Mouse (Mus musculus) hindbrain, embryonic 11.5 days (tissue): ENCODE results near the gene Tmem182. TPM values are rescaled to one million over a fixed set of nuclear protein-coding genes. Genes with fewer than 3 reads are reported as not detected.

Experiments
- ATAC-seq: fragments of 200-750 bp; cut with Nextera tagmentation; 2 replicates; pipeline ENCODE4 v1.8.0; 2017; ENCODE audit warnings: mild to moderate bottlenecking, moderate TSS enrichment, moderate library complexity; ENCODE audit not compliant: low FRiP score
- DNase-seq: peaks from one replicate; pipeline ENCODE4 v3.0.0-alpha.2; 2015; ENCODE audit warnings: low spot score
- H3K27ac ChIP-seq: fragments of 300-500 bp; sonication (generic); 2 replicates; pipeline ENCODE4 v1.5.1; 2014; ENCODE audit warnings: mild to moderate bottlenecking, low read depth, low read length
- H3K27me3 ChIP-seq: fragments of 300-500 bp; sonication (generic); 2 replicates; pipeline ENCODE4 v1.6.1; 2014; ENCODE audit warnings: mild to moderate bottlenecking, low read length, moderate library complexity, mixed read lengths; ENCODE audit not compliant: control insufficient read depth, insufficient read depth
- H3K36me3 ChIP-seq: fragments of 300-500 bp; sonication (generic); 2 replicates; pipeline ENCODE4 v1.6.1; 2014; ENCODE audit warnings: mild to moderate bottlenecking, low read length, moderate library complexity, mixed read lengths; ENCODE audit not compliant: control insufficient read depth, insufficient read depth
- H3K4me1 ChIP-seq: fragments of 300-500 bp; sonication (generic); replicated peaks from 2 replicates; pipeline ENCODE4 v1.6.1; 2014; ENCODE audit warnings: low read length, mixed read lengths; ENCODE audit not compliant: control insufficient read depth, insufficient read depth
- H3K4me2 ChIP-seq: fragments of 300-500 bp; sonication (generic); replicated peaks from 2 replicates; pipeline ENCODE4 v1.6.1; 2014; ENCODE audit warnings: mild to moderate bottlenecking, low read depth, low read length
- H3K4me3 ChIP-seq: fragments of 300-500 bp; sonication (generic); 2 replicates; pipeline ENCODE4 v1.5.1; 2014; ENCODE audit warnings: low read depth, low read length
- H3K9ac ChIP-seq: fragments of 300-500 bp; sonication (generic); 2 replicates; pipeline ENCODE4 v1.6.1; 2014; ENCODE audit warnings: low read depth, low read length
- H3K9me3 ChIP-seq: fragments of 300-500 bp; sonication (generic); 2 replicates; pipeline ENCODE4 v1.6.1; 2016; ENCODE audit warnings: low read length; ENCODE audit not compliant: control insufficient read depth
- WGBS: fragments of 180-500 bp; shearing (Covaris S2); extraction: QIAGEN DNeasy Blood & Tissue Kit; methylation state at CpG from one replicate; pipeline ENCODE4 v1.1.7; 2014; 5-methylcytosine and 5-hydroxymethylcytosine counted together
- polyA plus RNA-seq: library from polyadenylated mRNA; unstranded; fragments of >200 nt; fragmentation: Nextera tagmentation; extraction: Ambion mirVana; gene quantifications from 2 replicates; pipeline ENCODE4 v1.2.1, GENCODE M21; 2014

Tmem182 gene
- polyA plus RNA-seq, 1 experiment from 2014 or later, result not detected

- H3K27ac ChIP-seq, result no peak overlapping the region
- no peak overlapping the region; the same call in 1 of the 2 replicates for H3K9ac ChIP-seq
- DNase-seq, result peak; percentile 9
- peak overlapping the region; percentile 71 for H3K4me2 ChIP-seq
- 35% methylated on average over 5 of the region's 5 CpGs for WGBS
- peak overlapping the region; percentile 60 for H3K4me3 ChIP-seq
- no peaks in the 10 kb centered on the region for H3K9me3 ChIP-seq
- no peaks in the 10 kb centered on the region for H3K4me1 ChIP-seq
- ATAC-seq, result peak; percentile 56
- H3K27me3 ChIP-seq, result no peaks in the 10 kb centered on the region
- no peaks in the 10 kb centered on the region for H3K36me3 ChIP-seq
Observed at GRCm38 (mm10) chr1:40789666-40790233, 15.7 kb upstream of the Tmem182 start.

- Histone ChIP-seq H3K4me3 (peak within 1 kb of the TSS; percentile 60), H3K4me1 (no peaks in the 10 kb centered on the region), H3K27ac (no peak within 1 kb of the TSS), H3K9me3 (no peaks in the 10 kb centered on the region), H3K4me2 (peak within 1 kb of the TSS; percentile 71), H3K9ac (peak within 1 kb of the TSS; percentile 60), H3K36me3 (no peaks in the 10 kb centered on the region), H3K27me3 (no peaks in the 10 kb centered on the region)
- WGBS, result 5% methylated on average over 38 of the region's 38 CpGs
- DNase-seq (peak; percentile 95), ATAC-seq (peak; percentile 97)
Observed at GRCm38 (mm10) chr1:40790324-40791141, 14.9 kb upstream of the Tmem182 start, which contains the start of gene Mfsd9. TSS of gene Mfsd9 (minus strand) at chr1:40790687.

GRCm38 (mm10) chr1:40795508-40795907 lies 9.9 kb upstream of the Tmem182 start:
- Histone ChIP-seq H3K36me3 (no peaks in the 10 kb centered on the region), H3K9me3 (no peaks in the 10 kb centered on the region), H3K4me1 (no peaks in the 10 kb centered on the region), H3K4me3 (no peak overlapping the region), H3K27ac (no peak overlapping the region), H3K27me3 (no peaks in the 10 kb centered on the region), H3K9ac (no peak overlapping the region), H3K4me2 (no peak overlapping the region)
- DNase-seq (no peak), ATAC-seq (no peak)
- 100% methylated on average over 1 of the region's 1 CpGs for WGBS

GRCm38 (mm10) chr1:40797348-40797747 lies 8.1 kb upstream of the Tmem182 start:
- H3K4me3 ChIP-seq, result no peak overlapping the region
- ATAC-seq, result peak; percentile 56; the same call in 1 of the 2 replicates
- H3K27me3 ChIP-seq, result no peaks in the 10 kb centered on the region
- peak; percentile 84 for DNase-seq
- no peaks in the 10 kb centered on the region for H3K9me3 ChIP-seq
- no peak overlapping the region for H3K4me2 ChIP-seq
- no peak overlapping the region for H3K27ac ChIP-seq
- H3K9ac ChIP-seq, result no peak overlapping the region
- 17% methylated on average over 5 of the region's 5 CpGs for WGBS
- H3K4me1 ChIP-seq, result no peaks in the 10 kb centered on the region
- H3K36me3 ChIP-seq, result no peaks in the 10 kb centered on the region

- ATAC-seq (no peak), DNase-seq (no peak)
- H3K4me3 ChIP-seq, result no peak overlapping the region
- no peak overlapping the region for H3K27ac ChIP-seq
- 81% methylated on average over 8 of the region's 8 CpGs for WGBS
- no peak overlapping the region for H3K4me2 ChIP-seq
- no peaks in the 10 kb centered on the region for H3K27me3 ChIP-seq
- no peak overlapping the region for H3K9ac ChIP-seq
- H3K4me1 ChIP-seq, result no peaks in the 10 kb centered on the region
- H3K36me3 ChIP-seq, result no peaks in the 10 kb centered on the region
- no peaks in the 10 kb centered on the region for H3K9me3 ChIP-seq
Observed at GRCm38 (mm10) chr1:40799121-40799520, 6.3 kb upstream of the Tmem182 start.

GRCm38 (mm10) chr1:40800908-40801307 lies 4.5 kb upstream of the Tmem182 start:
- no peaks in the 10 kb centered on the region for H3K27me3 ChIP-seq
- H3K27ac ChIP-seq, result no peak overlapping the region
- no peaks in the 10 kb centered on the region for H3K9me3 ChIP-seq
- no peak overlapping the region for H3K4me2 ChIP-seq
- no peaks in the 10 kb centered on the region for H3K36me3 ChIP-seq
- DNase-seq, result no peak
- H3K9ac ChIP-seq, result no peak overlapping the region
- no peak for ATAC-seq
- no peaks in the 10 kb centered on the region for H3K4me1 ChIP-seq
- H3K4me3 ChIP-seq, result no peak overlapping the region
- 88% methylated on average over 5 of the region's 5 CpGs for WGBS

- Histone ChIP-seq H3K36me3 (no peaks in the 10 kb centered on the region), H3K4me3 (no peak overlapping the region), H3K4me1 (no peaks in the 10 kb centered on the region), H3K4me2 (no peak overlapping the region), H3K27ac (no peak overlapping the region), H3K27me3 (no peaks in the 10 kb centered on the region), H3K9ac (no peak overlapping the region), H3K9me3 (no peaks in the 10 kb centered on the region)
- ATAC-seq, result no peak
- WGBS, result 30% methylated on average over 3 of the region's 3 CpGs
- peak; percentile 71 for DNase-seq
Observed at GRCm38 (mm10) chr1:40802759-40803158, 2.6 kb upstream of the Tmem182 start.

- H3K27me3 ChIP-seq, result no peaks in the 10 kb centered on the region
- no peak overlapping the region for H3K4me2 ChIP-seq
- no peaks in the 10 kb centered on the region for H3K9me3 ChIP-seq
- ATAC-seq (no peak), DNase-seq (no peak)
- H3K27ac ChIP-seq, result no peak overlapping the region
- H3K4me1 ChIP-seq, result no peaks in the 10 kb centered on the region
- H3K4me3 ChIP-seq, result no peak overlapping the region
- H3K9ac ChIP-seq, result no peak overlapping the region
- no peaks in the 10 kb centered on the region for H3K36me3 ChIP-seq
- WGBS, result 82% methylated on average over 12 of the region's 12 CpGs
Observed at GRCm38 (mm10) chr1:40804118-40804517, 1.3 kb upstream of the Tmem182 start.

GRCm38 (mm10) chr1:40805891-40806290 lies 490 bp downstream of the Tmem182 start:
- Histone ChIP-seq H3K4me1 (no peaks in the 10 kb centered on the region), H3K4me3 (no peak overlapping the region), H3K9ac (no peak overlapping the region), H3K9me3 (no peaks in the 10 kb centered on the region), H3K27me3 (no peaks in the 10 kb centered on the region), H3K4me2 (no peak overlapping the region), H3K27ac (no peak overlapping the region), H3K36me3 (no peaks in the 10 kb centered on the region)
- no peak for ATAC-seq
- WGBS, result 91% methylated on average over 11 of the region's 11 CpGs
- DNase-seq, result no peak
